Mouse (Mus musculus) 416B (cell line): ENCODE measurements around the gene Tmem169.
"Not testable (repeated sequence)": the region's sequence is repeated elsewhere in the genome, so short reads cannot be mapped to it uniquely, and the experiment has no call there.

ENCODE experiments used
- DNase-seq: peaks from one replicate; pipeline ENCODE4 v3.0.0; 2011; ENCODE audit warnings: low read depth

The Tmem169 gene

GRCm38 (mm10) chr1:72283992-72284485, at the start of gene Tmem169, which contains the start of gene Pecr:
Tmem169 (plus strand) TSS chr1:72284369.
Pecr (minus strand) TSS chr1:72284314.
- peak; percentile 95 for DNase-seq

GRCm38 (mm10) chr1:72236363-72237006, 47.7 kb upstream of the Tmem169 start:
- peak; percentile 70 for DNase-seq

- peak; percentile 91 for DNase-seq
Observed at GRCm38 (mm10) chr1:72237007-72237775, 47.0 kb upstream of the Tmem169 start.

GRCm38 (mm10) chr1:72238016-72238580, 46.1 kb upstream of the Tmem169 start:
- DNase-seq: peak; percentile 34

- DNase-seq: not testable (repeated sequence)
Observed at GRCm38 (mm10) chr1:72239113-72239512, 45.1 kb upstream of the Tmem169 start.

- peak; percentile 27 for DNase-seq
Observed at GRCm38 (mm10) chr1:72242581-72243143, 41.5 kb upstream of the Tmem169 start.

- DNase-seq: peak; percentile 99
Observed at GRCm38 (mm10) chr1:72243656-72244316, 40.4 kb upstream of the Tmem169 start.

- peak; percentile 97 for DNase-seq
Observed at GRCm38 (mm10) chr1:72244317-72245036, 39.7 kb upstream of the Tmem169 start.

- not testable (repeated sequence) for DNase-seq
Observed at GRCm38 (mm10) chr1:72248226-72248737, 35.9 kb upstream of the Tmem169 start.

- DNase-seq: peak; percentile 41
Observed at GRCm38 (mm10) chr1:72251806-72252205, 32.4 kb upstream of the Tmem169 start.

- peak; percentile 66 for DNase-seq
Observed at GRCm38 (mm10) chr1:72253881-72254491, 30.2 kb upstream of the Tmem169 start.

- DNase-seq: peak; percentile 96
Observed at GRCm38 (mm10) chr1:72254545-72255061, 29.6 kb upstream of the Tmem169 start.

- peak; percentile 99 for DNase-seq
Observed at GRCm38 (mm10) chr1:72255062-72255853, 28.9 kb upstream of the Tmem169 start.

GRCm38 (mm10) chr1:72255854-72256175, 28.4 kb upstream of the Tmem169 start:
- DNase-seq: no peak

- peak; percentile 18 for DNase-seq
Observed at GRCm38 (mm10) chr1:72256381-72257256, 27.6 kb upstream of the Tmem169 start.

GRCm38 (mm10) chr1:72263099-72263498, 21.1 kb upstream of the Tmem169 start:
- peak; percentile 47 for DNase-seq

- DNase-seq: no peak
Observed at GRCm38 (mm10) chr1:72278085-72278484, 6.1 kb upstream of the Tmem169 start.

- no peak for DNase-seq
Observed at GRCm38 (mm10) chr1:72282604-72283003, 1.6 kb upstream of the Tmem169 start.

GRCm38 (mm10) chr1:72284539-72284938, 370 bp downstream of the Tmem169 start:
- no peak for DNase-seq
